28 mouse cellular contexts compared by ENCODE assay signal in genomic region chr1:166411541-166411940, GRCm38 (mm10).
"Had no signal": no experiment of that assay in that cellular context is flagged by ENCODE, and none has a peak within 500 bp of the region (broad histone marks: within the 10 kb centered on the region; RNA-seq: fewer than 3 reads in every experiment).

No protein-coding gene starts in this region.

- H3K9ac ChIP-seq: embryonic facial prominence, embryonic 12.5 days; embryonic facial prominence, embryonic 13.5 days; embryonic facial prominence, embryonic 15.5 days; forebrain, embryonic 12.5 days; forebrain, embryonic 13.5 days; forebrain, embryonic 15.5 days; forebrain, postnatal 0 days had no signal

- H3K4me2 ChIP-seq: embryonic facial prominence, embryonic 12.5 days; embryonic facial prominence, embryonic 13.5 days; embryonic facial prominence, embryonic 15.5 days; forebrain, embryonic 12.5 days; forebrain, embryonic 13.5 days; forebrain, embryonic 15.5 days had no signal

- H3K27me3 ChIP-seq: embryonic facial prominence, embryonic 12.5 days; embryonic facial prominence, embryonic 13.5 days; embryonic facial prominence, embryonic 15.5 days; forebrain, embryonic 12.5 days; forebrain, embryonic 13.5 days; forebrain, embryonic 15.5 days had no signal

- H3K9me3 ChIP-seq: embryonic facial prominence, embryonic 15.5 days; forebrain, embryonic 15.5 days had no signal

- H3K4me3 ChIP-seq: embryonic facial prominence, embryonic 10.5 days; embryonic facial prominence, embryonic 12.5 days; embryonic facial prominence, embryonic 13.5 days; embryonic facial prominence, embryonic 15.5 days; erythroblast, embryonic 14.5 days; forebrain, embryonic 10.5 days; forebrain, embryonic 12.5 days; forebrain, embryonic 13.5 days; forebrain, embryonic 15.5 days; gastrocnemius, adult 2 months; heart, adult 2 months had no signal

- DNase-seq: cerebellum, adult 2 months; cerebellum, adult 8-10 months; cerebellum, adult 9-10 months; cerebellum, adult 9-11 months; cerebellum, postnatal 10 days; cerebellum, postnatal 14 days; cerebellum, postnatal 25 days; cerebellum, postnatal 36 days; embryo, embryonic 11 days; forebrain, postnatal 0 days; gastrocnemius, adult 2 months; gastrocnemius, postnatal 10 days; gastrocnemius, postnatal 14 days; gastrocnemius, postnatal 25 days; gastrocnemius, postnatal 36 days; heart, adult 18-20 months; heart, adult 2 months had no signal

- ATAC-seq: forebrain, embryonic 13.5 days; forebrain, embryonic 14.5 days; forebrain, embryonic 15.5 days; forebrain, embryonic 16.5 days; forebrain, postnatal 0 days had no signal

- H3K27ac ChIP-seq: embryonic facial prominence, embryonic 10.5 days; embryonic facial prominence, embryonic 12.5 days; embryonic facial prominence, embryonic 13.5 days; embryonic facial prominence, embryonic 15.5 days; forebrain, embryonic 10.5 days; forebrain, embryonic 12.5 days; forebrain, embryonic 13.5 days; forebrain, embryonic 15.5 days; gastrocnemius, adult 2 months; heart, adult 2 months had no signal
